Mouse (Mus musculus) stomach, postnatal 0 days (tissue): ENCODE measurements around the gene Rps6ka4. TPM values are rescaled to one million over a fixed set of nuclear protein-coding genes. Genes with fewer than 3 reads are reported as not detected.

ENCODE experiments used
- ATAC-seq: fragments of 200-750 bp; cut with Nextera tagmentation; 2 replicates; pipeline ENCODE4 v1.8.0; 2017; ENCODE audit not compliant: low FRiP score, low TSS enrichment
- DNase-seq: peaks from one replicate; pipeline ENCODE4 v3.0.0-alpha.2; 2016; ENCODE audit warnings: low spot score
- H3K27ac ChIP-seq: fragments of 300-500 bp; sonication (generic); replicated peaks from 2 replicates; pipeline ENCODE4 v1.5.1; 2014; ENCODE audit warnings: mild to moderate bottlenecking, control low read depth
- H3K27me3 ChIP-seq: fragments of 300-500 bp; sonication (generic); 2 replicates; pipeline ENCODE4 v1.6.1; 2014; ENCODE audit warnings: low read length; ENCODE audit not compliant: control insufficient read depth, insufficient read depth
- H3K36me3 ChIP-seq: fragments of 300-500 bp; sonication (generic); 2 replicates; pipeline ENCODE4 v1.6.1; 2014; ENCODE audit warnings: low read length, mixed read lengths; ENCODE audit not compliant: control insufficient read depth, insufficient read depth
- H3K4me1 ChIP-seq: fragments of 300-500 bp; sonication (generic); replicated peaks from 2 replicates; pipeline ENCODE4 v1.6.1; 2014; ENCODE audit warnings: antibody characterized with exemption; ENCODE audit not compliant: control insufficient read depth, insufficient read depth
- H3K4me2 ChIP-seq: fragments of 300-500 bp; sonication (generic); replicated peaks from 2 replicates; pipeline ENCODE4 v1.6.1; 2014; ENCODE audit warnings: low read depth, mild to moderate bottlenecking, control low read depth, moderate library complexity
- H3K4me3 ChIP-seq: fragments of 300-500 bp; sonication (generic); 2 replicates; pipeline ENCODE4 v1.5.1; 2014; ENCODE audit warnings: low read depth, low read length, control low read depth
- H3K9ac ChIP-seq: fragments of 300-500 bp; sonication (generic); 2 replicates; pipeline ENCODE4 v1.6.1; 2014; ENCODE audit warnings: mild to moderate bottlenecking, low read length, control low read depth, mixed read lengths
- H3K9me3 ChIP-seq: fragments of 300-500 bp; sonication (generic); 2 replicates; pipeline ENCODE4 v1.6.1; 2016; ENCODE audit warnings: low read length; ENCODE audit not compliant: control insufficient read depth
- CTCF ChIP-seq: IDR thresholded peaks from 2 replicates; pipeline ENCODE4 v1.5.1; 2016; ENCODE audit warnings: antibody characterized with exemption, low read depth, mild to moderate bottlenecking, moderate library complexity
- EP300 ChIP-seq: optimal IDR thresholded peaks from 2 replicates; pipeline ENCODE3; 2016; ENCODE audit warnings: antibody characterized with exemption
- WGBS: fragments of 180-500 bp; shearing (Covaris S2); extraction: QIAGEN DNeasy Blood & Tissue Kit; methylation state at CpG from one replicate; pipeline ENCODE4 v1.1.7; 2014; 5-methylcytosine and 5-hydroxymethylcytosine counted together
- polyA plus RNA-seq: library from polyadenylated mRNA; unstranded; fragments of >200 nt; fragmentation: Nextera tagmentation; extraction: Ambion mirVana; gene quantifications from 2 replicates; pipeline ENCODE4 v1.2.1, GENCODE M21; 2015

Gene Rps6ka4
- polyA plus RNA-seq, 1 experiment from 2014 or later: 34.9 TPM

DNA sequence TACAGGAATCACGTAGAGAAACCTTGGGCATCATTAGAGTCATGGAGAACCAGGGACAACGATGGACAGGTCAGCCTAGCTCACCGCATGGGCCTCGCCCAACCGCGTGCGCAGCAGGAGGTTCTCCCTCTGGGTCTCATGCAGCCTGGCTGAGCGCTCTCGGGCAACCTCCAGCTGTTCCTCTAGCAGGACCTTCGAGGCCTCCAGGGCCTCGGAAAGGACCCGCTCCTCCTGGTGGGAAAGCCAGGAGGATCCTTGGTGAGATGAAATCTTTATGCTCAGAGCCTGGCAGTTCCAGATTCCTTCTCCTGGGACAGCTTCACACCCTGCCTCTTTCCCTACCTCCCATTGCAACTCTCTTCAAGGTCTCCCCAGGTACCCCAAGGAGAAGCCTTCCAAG lies 14.2 kb upstream of the Rps6ka4 start:
- Histone ChIP-seq H3K9ac (no peak overlapping the region), H3K36me3 (no peaks in the 10 kb centered on the region), H3K27me3 (no peaks in the 10 kb centered on the region), H3K9me3 (no peaks in the 10 kb centered on the region), H3K4me3 (no peak overlapping the region), H3K4me2 (no peak overlapping the region), H3K4me1 (no peaks in the 10 kb centered on the region; the same call in 1 of the 2 replicates), H3K27ac (no peak overlapping the region)
- ATAC-seq: no peak
- no peak for DNase-seq
- TF ChIP-seq CTCF: no peak
- no peak for TF ChIP-seq EP300
- 87% methylated on average over 12 of the region's 12 CpGs for WGBS

DNA sequence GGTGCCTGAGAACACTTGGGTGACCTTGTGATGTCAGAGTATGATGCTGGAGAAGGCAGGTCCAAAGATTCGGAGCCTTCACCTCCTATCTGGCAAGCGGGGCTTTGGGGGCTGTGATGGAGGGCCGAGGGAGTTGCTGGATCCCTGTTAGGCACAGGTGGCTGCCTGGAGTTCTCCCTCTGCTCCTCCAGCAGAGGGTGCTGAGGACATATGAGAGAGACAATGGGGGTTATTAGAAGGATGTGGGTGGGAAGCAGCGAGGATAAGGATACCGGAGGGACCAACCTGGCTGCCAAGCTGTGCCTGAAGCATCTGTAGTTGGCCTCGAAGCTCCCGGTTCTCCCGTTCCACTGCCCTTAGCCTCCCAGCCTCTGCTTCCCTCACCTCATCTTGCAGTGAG lies 13.5 kb upstream of the Rps6ka4 start:
- H3K9ac ChIP-seq: no peak overlapping the region
- no peaks in the 10 kb centered on the region for H3K9me3 ChIP-seq
- 78% methylated on average over 8 of the region's 8 CpGs for WGBS
- no peaks in the 10 kb centered on the region; the same call in 1 of the 2 replicates for H3K4me1 ChIP-seq
- no peak for DNase-seq
- H3K4me2 ChIP-seq: no peak overlapping the region
- no peaks in the 10 kb centered on the region; the same call in 1 of the 2 replicates for H3K27me3 ChIP-seq
- no peak for ATAC-seq
- TF ChIP-seq CTCF: no peak; the same call in 1 of the 2 replicates
- no peak for TF ChIP-seq EP300
- no peak overlapping the region for H3K27ac ChIP-seq
- H3K36me3 ChIP-seq: no peaks in the 10 kb centered on the region
- H3K4me3 ChIP-seq: no peak overlapping the region

DNA sequence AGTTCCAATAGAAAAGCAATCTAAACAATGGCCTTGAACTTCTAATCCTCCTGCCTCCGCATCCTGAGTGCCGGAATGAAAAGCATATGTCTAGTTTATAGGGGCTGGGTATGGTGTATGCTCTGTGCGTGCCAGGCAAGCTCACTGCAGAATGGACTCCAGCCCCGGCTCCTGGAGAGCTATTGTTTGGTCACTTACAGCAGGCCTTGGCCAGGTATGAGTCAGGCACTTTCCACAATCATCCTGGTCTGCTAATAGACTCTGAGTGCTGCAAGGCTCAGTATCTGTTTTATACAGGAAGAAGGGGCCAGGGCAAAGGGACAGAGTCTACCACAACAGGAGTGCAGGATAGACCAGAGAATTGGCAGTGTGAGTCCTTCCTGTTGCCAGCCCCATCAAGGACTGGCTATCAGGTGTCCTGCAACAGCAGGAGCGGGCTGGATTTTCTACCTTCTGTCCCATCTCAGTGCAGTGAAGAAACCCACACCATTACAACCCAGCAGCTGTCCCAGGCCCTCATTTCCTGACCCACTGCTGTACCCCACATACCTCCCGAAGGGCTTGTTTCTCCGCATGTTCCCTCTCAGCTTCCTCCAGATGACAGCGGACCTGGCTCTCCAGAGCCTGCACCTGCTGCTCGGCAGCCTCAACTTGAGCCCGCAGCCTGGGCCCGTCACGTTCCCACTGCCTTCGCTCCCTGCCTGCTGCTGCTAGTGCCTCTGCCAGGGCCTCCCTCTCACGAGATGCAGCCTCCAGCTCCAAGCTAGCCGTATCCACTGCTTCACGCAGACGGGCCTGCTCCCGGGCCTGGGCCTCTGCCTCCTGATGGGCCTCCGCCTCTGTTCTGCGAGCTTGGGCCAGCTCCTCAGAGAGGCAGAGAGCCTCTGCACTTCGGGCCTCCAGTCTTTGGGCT lies 12.2 kb upstream of the Rps6ka4 start:
- no peak overlapping the region for H3K4me2 ChIP-seq
- no peak overlapping the region for H3K27ac ChIP-seq
- H3K9ac ChIP-seq: no peak overlapping the region
- no peaks in the 10 kb centered on the region for H3K9me3 ChIP-seq
- H3K4me3 ChIP-seq: no peak overlapping the region
- no peak for TF ChIP-seq CTCF
- TF ChIP-seq EP300: no peak
- WGBS: 79% methylated on average over 21 of the region's 21 CpGs
- H3K27me3 ChIP-seq: no peaks in the 10 kb centered on the region; the same call in 1 of the 2 replicates
- H3K4me1 ChIP-seq: no peaks in the 10 kb centered on the region; the same call in 1 of the 2 replicates
- ATAC-seq: peak; percentile 72
- peak; percentile 56 for DNase-seq
- H3K36me3 ChIP-seq: no peaks in the 10 kb centered on the region

DNA sequence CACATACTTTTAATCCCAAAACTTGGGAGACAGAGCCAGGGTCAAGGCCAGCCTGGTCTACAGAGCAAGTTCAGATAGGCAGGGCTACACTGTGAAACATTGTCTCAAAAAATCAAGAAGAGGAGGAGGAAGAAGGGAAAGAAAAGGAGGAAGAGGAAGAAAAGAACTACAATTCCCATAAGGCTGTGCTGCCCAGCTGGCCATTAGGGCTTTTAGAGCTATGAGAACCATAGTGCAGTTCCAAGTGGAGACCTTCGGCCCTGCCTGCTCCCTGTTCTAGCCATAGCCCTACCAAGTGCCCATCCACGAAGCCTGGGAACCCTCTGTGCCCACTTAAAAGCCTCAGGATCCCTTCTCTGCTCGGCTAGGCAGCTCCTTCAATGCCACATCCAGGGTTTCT lies 11.1 kb upstream of the Rps6ka4 start:
- Histone ChIP-seq H3K27me3 (peaks cover 2% of the 10 kb centered on the region; the same call in 1 of the 2 replicates), H3K9ac (no peak overlapping the region), H3K36me3 (no peaks in the 10 kb centered on the region), H3K27ac (no peak overlapping the region), H3K9me3 (no peaks in the 10 kb centered on the region), H3K4me1 (no peaks in the 10 kb centered on the region; the same call in 1 of the 2 replicates), H3K4me3 (no peak overlapping the region), H3K4me2 (no peak overlapping the region)
- no peak for ATAC-seq
- TF ChIP-seq CTCF (no peak), EP300 (no peak)
- no peak for DNase-seq
- 80% methylated on average over 3 of the region's 3 CpGs for WGBS

DNA sequence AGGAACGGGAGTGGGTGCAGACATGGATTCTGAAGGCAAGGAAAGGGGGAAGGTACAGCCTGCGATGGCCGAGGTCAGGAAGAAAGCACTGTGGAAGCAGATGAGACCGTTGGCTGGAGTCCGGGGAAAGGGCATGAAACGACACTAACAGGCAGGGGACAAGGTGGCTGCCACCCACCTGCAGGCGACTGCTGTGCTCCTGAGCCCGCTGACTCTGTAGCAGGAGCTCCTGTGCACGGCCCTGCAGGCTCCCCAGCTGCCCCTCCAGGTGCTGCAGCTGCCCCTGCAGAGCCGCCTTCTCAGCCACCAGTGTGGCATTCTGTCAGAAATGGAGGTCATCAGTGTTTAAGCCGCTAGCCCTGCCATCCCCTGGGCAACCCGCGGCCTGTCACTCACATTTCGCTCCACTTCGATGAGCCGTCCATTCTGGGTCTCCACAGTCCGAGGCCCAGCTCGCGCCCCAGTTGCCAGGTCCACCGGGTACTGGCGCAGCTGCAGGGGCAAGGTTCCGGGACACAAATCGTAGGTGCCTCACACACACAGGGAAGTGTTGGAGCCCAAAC lies 9.2 kb upstream of the Rps6ka4 start:
- no peak overlapping the region for H3K9ac ChIP-seq
- TF ChIP-seq EP300 (no peak), CTCF (no peak)
- H3K4me2 ChIP-seq: no peak overlapping the region
- DNase-seq (no peak), ATAC-seq (no peak)
- no peak overlapping the region for H3K4me3 ChIP-seq
- no peaks in the 10 kb centered on the region for H3K36me3 ChIP-seq
- peaks cover 2% of the 10 kb centered on the region; the same call in 1 of the 2 replicates for H3K27me3 ChIP-seq
- no peaks in the 10 kb centered on the region for H3K9me3 ChIP-seq
- WGBS: 87% methylated on average over 22 of the region's 23 CpGs
- no peak overlapping the region for H3K27ac ChIP-seq
- H3K4me1 ChIP-seq: no peaks in the 10 kb centered on the region; the same call in 1 of the 2 replicates
